Mouse (Mus musculus): Measurements from ENCODE around the gene Mcrip2. TPM values are rescaled to one million over a fixed set of nuclear protein-coding genes. Genes with fewer than 3 reads are reported as not detected.
A peak's percentile ranks its signal among the peaks of the same experiment; 100 is the strongest.

Mcrip2 gene
- polyA plus RNA-seq, 1 experiment from 2014 or later, result 13.9 TPM

- Histone ChIP-seq H3K27me3 (ENCODE audit: control insufficient read depth, insufficient read depth, low read length) (no peaks in the 10 kb centered on the region), H3K36me3 (ENCODE audit: control insufficient read depth, insufficient read depth, low read length) (peaks cover 41% of the 10 kb centered on the region), H3K27ac (replicated peaks; ENCODE audit: low read depth, low read length) (no peak overlapping the region), H3K9me3 (ENCODE audit: control insufficient read depth, low read length) (no peaks in the 10 kb centered on the region), H3K9ac (replicated peaks; ENCODE audit: low read length) (no peak overlapping the region), H3K4me1 (ENCODE audit: control insufficient read depth, insufficient read depth, low read length) (peaks cover 42% of the 10 kb centered on the region), H3K4me3 (replicated peaks; ENCODE audit: low read depth, low read length) (0 out of 2 replicates have a peak overlapping the region, but pooled peaks have one; percentile 1), H3K4me2 (ENCODE audit: low read length) (no peak overlapping the region)
- DNase-seq, result no peak
- ATAC-seq (ENCODE audit: low FRiP score, low TSS enrichment), result no peak
- WGBS, result 85% methylated on average over 19 of the region's 19 CpGs
Measured at GRCm38 (mm10) chr17:25878611-25879180, 10.1 kb upstream of the Mcrip2 start.

- Histone ChIP-seq H3K36me3 (ENCODE audit: control insufficient read depth, insufficient read depth, low read length) (peaks cover 33% of the 10 kb centered on the region), H3K9me3 (ENCODE audit: control insufficient read depth, low read length) (no peaks in the 10 kb centered on the region), H3K9ac (replicated peaks; ENCODE audit: low read length) (no peak overlapping the region), H3K27ac (replicated peaks; ENCODE audit: low read depth, low read length) (no peak overlapping the region), H3K4me1 (ENCODE audit: control insufficient read depth, insufficient read depth, low read length) (peaks cover 42% of the 10 kb centered on the region), H3K4me3 (replicated peaks; ENCODE audit: low read depth, low read length) (0 out of 2 replicates have a peak overlapping the region, but pooled peaks have one; percentile 1), H3K4me2 (ENCODE audit: low read length) (no peak overlapping the region), H3K27me3 (ENCODE audit: control insufficient read depth, insufficient read depth, low read length) (no peaks in the 10 kb centered on the region)
- 94% methylated on average over 32 of the region's 32 CpGs for WGBS
- no peak for ATAC-seq (ENCODE audit: low FRiP score, low TSS enrichment)
- DNase-seq, result no peak
Measured at GRCm38 (mm10) chr17:25877741-25878610, 9.4 kb upstream of the Mcrip2 start.

- DNase-seq, result no peak
- ATAC-seq (ENCODE audit: low FRiP score, low TSS enrichment), result no peak
- WGBS, result 95% methylated on average over 3 of the region's 3 CpGs
- no peaks in the 10 kb centered on the region for H3K9me3 ChIP-seq (ENCODE audit: control insufficient read depth, low read length)
- H3K9ac ChIP-seq (replicated peaks; ENCODE audit: low read length), result no peak overlapping the region
- H3K4me1 ChIP-seq (ENCODE audit: control insufficient read depth, insufficient read depth, low read length), result peaks cover 38% of the 10 kb centered on the region
- peaks cover 25% of the 10 kb centered on the region for H3K36me3 ChIP-seq (ENCODE audit: control insufficient read depth, insufficient read depth, low read length)
- H3K4me2 ChIP-seq (ENCODE audit: low read length), result peak overlapping the region; percentile 97; the same call in 1 of the 2 replicates
- no peak overlapping the region for H3K27ac ChIP-seq (replicated peaks; ENCODE audit: low read depth, low read length)
- no peaks in the 10 kb centered on the region for H3K27me3 ChIP-seq (ENCODE audit: control insufficient read depth, insufficient read depth, low read length)
- H3K4me3 ChIP-seq (replicated peaks; ENCODE audit: low read depth, low read length), result no peak overlapping the region
Measured at GRCm38 (mm10) chr17:25877025-25877424, 8.5 kb upstream of the Mcrip2 start.

- peaks cover 36% of the 10 kb centered on the region for H3K4me1 ChIP-seq (ENCODE audit: control insufficient read depth, insufficient read depth, low read length)
- DNase-seq, result no peak
- ATAC-seq (ENCODE audit: low FRiP score, low TSS enrichment), result no peak
Measured at GRCm38 (mm10) chr17:25876347-25876915, 7.9 kb upstream of the Mcrip2 start.

GRCm38 (mm10) chr17:25875171-25876136 lies 6.9 kb upstream of the Mcrip2 start:
- peak; percentile 94 for DNase-seq
- WGBS, result under 1% methylated on average over 59 of the region's 59 CpGs
- Histone ChIP-seq H3K4me2 (ENCODE audit: low read length) (peak overlapping the region; percentile 97), H3K27ac (replicated peaks; ENCODE audit: low read depth, low read length) (peak overlapping the region; percentile 94), H3K9ac (replicated peaks; ENCODE audit: low read length) (peak overlapping the region; percentile 80), H3K4me1 (ENCODE audit: control insufficient read depth, insufficient read depth, low read length) (peaks cover 29% of the 10 kb centered on the region), H3K27me3 (ENCODE audit: control insufficient read depth, insufficient read depth, low read length) (no peaks in the 10 kb centered on the region), H3K4me3 (replicated peaks; ENCODE audit: low read depth, low read length) (peak overlapping the region; percentile 75), H3K9me3 (ENCODE audit: control insufficient read depth, low read length) (no peaks in the 10 kb centered on the region), H3K36me3 (ENCODE audit: control insufficient read depth, insufficient read depth, low read length) (peaks cover 21% of the 10 kb centered on the region)
- ATAC-seq (ENCODE audit: low FRiP score, low TSS enrichment), result peak; percentile 89

More at GRCm38 (mm10) chr17:25876347-25876915, 7.9 kb upstream of the Mcrip2 start:
- H3K4me3 ChIP-seq (replicated peaks; ENCODE audit: low read depth, low read length), result peak overlapping the region; percentile 75
- peaks cover 21% of the 10 kb centered on the region for H3K36me3 ChIP-seq (ENCODE audit: control insufficient read depth, insufficient read depth, low read length)
- H3K9ac ChIP-seq (replicated peaks; ENCODE audit: low read length), result peak overlapping the region; percentile 80
- H3K9me3 ChIP-seq (ENCODE audit: control insufficient read depth, low read length), result no peaks in the 10 kb centered on the region
- 56% methylated on average over 10 of the region's 10 CpGs for WGBS
- H3K4me2 ChIP-seq (ENCODE audit: low read length), result peak overlapping the region; percentile 97
- H3K27ac ChIP-seq (replicated peaks; ENCODE audit: low read depth, low read length), result peak overlapping the region; percentile 94; the same call in 1 of the 2 replicates
- H3K27me3 ChIP-seq (ENCODE audit: control insufficient read depth, insufficient read depth, low read length), result no peaks in the 10 kb centered on the region

- H3K4me3 ChIP-seq (replicated peaks; ENCODE audit: low read depth, low read length), result peak within 1 kb of the TSS; percentile 75
- peaks cover 23% of the 10 kb centered on the region for H3K4me1 ChIP-seq (ENCODE audit: control insufficient read depth, insufficient read depth, low read length)
- H3K4me2 ChIP-seq (ENCODE audit: low read length), result peak within 1 kb of the TSS; percentile 97
- under 1% methylated on average over 25 of the region's 25 CpGs for WGBS
- DNase-seq (peak; percentile 97), ATAC-seq (ENCODE audit: low FRiP score, low TSS enrichment) (peak; percentile 79)
- H3K9me3 ChIP-seq (ENCODE audit: control insufficient read depth, low read length), result no peaks in the 10 kb centered on the region
- peaks cover 17% of the 10 kb centered on the region for H3K36me3 ChIP-seq (ENCODE audit: control insufficient read depth, insufficient read depth, low read length)
- H3K27me3 ChIP-seq (ENCODE audit: control insufficient read depth, insufficient read depth, low read length), result no peaks in the 10 kb centered on the region
- peak within 1 kb of the TSS; percentile 80 for H3K9ac ChIP-seq (replicated peaks; ENCODE audit: low read length)
- H3K27ac ChIP-seq (replicated peaks; ENCODE audit: low read depth, low read length), result peak within 1 kb of the TSS; percentile 94
Measured at GRCm38 (mm10) chr17:25874721-25875170, 6.2 kb upstream of the Mcrip2 start, which contains the start of gene Mettl26. TSS of gene Mettl26 (plus strand) at chr17:25875074.

- no peak for ATAC-seq (ENCODE audit: low FRiP score, low TSS enrichment)
- Histone ChIP-seq H3K4me3 (replicated peaks; ENCODE audit: low read depth, low read length) (peak overlapping the region; percentile 75), H3K27me3 (ENCODE audit: control insufficient read depth, insufficient read depth, low read length) (no peaks in the 10 kb centered on the region), H3K4me1 (ENCODE audit: control insufficient read depth, insufficient read depth, low read length) (peaks cover 22% of the 10 kb centered on the region), H3K9me3 (ENCODE audit: control insufficient read depth, low read length) (no peaks in the 10 kb centered on the region), H3K36me3 (ENCODE audit: control insufficient read depth, insufficient read depth, low read length) (peaks cover 16% of the 10 kb centered on the region), H3K4me2 (ENCODE audit: low read length) (peak overlapping the region; percentile 97), H3K27ac (replicated peaks; ENCODE audit: low read depth, low read length) (peak overlapping the region; percentile 94), H3K9ac (replicated peaks; ENCODE audit: low read length) (peak overlapping the region; percentile 48)
- no peak for DNase-seq
- WGBS, result 6% methylated on average over 14 of the region's 14 CpGs
Measured at GRCm38 (mm10) chr17:25874148-25874720, 5.7 kb upstream of the Mcrip2 start.

All from midbrain, embryonic 14.5 days (tissue).